Mouse (Mus musculus) liver, embryonic 14.5 days (tissue): ENCODE results near the gene Gm11639. TPM values are rescaled to one million over a fixed set of nuclear protein-coding genes. Genes with fewer than 3 reads are reported as not detected.

Experiments
- ATAC-seq: fragments of 200-750 bp; cut with Nextera tagmentation; 2 replicates; pipeline ENCODE4 v1.8.0; 2017; ENCODE audit warnings: moderate number of reproducible peaks, mild to moderate bottlenecking, moderate library complexity; ENCODE audit not compliant: insufficient read depth
- DNase-seq, 3 experiments: peaks; one replicate each; pipeline ENCODE4 v3.0.0-alpha.2; 2012 to 2013; ENCODE audit warnings: low read depth in 3 of 3, low spot score in 3 of 3
- H3K27ac ChIP-seq: fragments of 300-500 bp; sonication (generic); 2 replicates; pipeline ENCODE4 v1.5.1; 2014; ENCODE audit warnings: moderate library complexity, mild to moderate bottlenecking, control low read depth, inconsistent platforms
- H3K27me3 ChIP-seq: fragments of 300-500 bp; sonication (generic); 2 replicates; pipeline ENCODE4 v1.6.1; 2014; ENCODE audit warnings: mild to moderate bottlenecking, low read length, moderate library complexity; ENCODE audit not compliant: control insufficient read depth, insufficient read depth
- H3K36me3 ChIP-seq: fragments of 300-500 bp; sonication (generic); replicated peaks from 2 replicates; pipeline ENCODE4 v1.6.1; 2014; ENCODE audit warnings: low read depth; ENCODE audit not compliant: control insufficient read depth, insufficient read depth
- H3K4me1 ChIP-seq, 2 experiments: fragments of 200-500 bp in 1 of 2; fragments of 300-500 bp in 1 of 2; sonication (generic) in 1 of 2; replicated peaks; 2 replicates each; pipeline ENCODE4 v1.6.1; 2012 to 2014; ENCODE audit warnings: antibody characterized with exemption in 1 of 2, inconsistent platforms in 1 of 2, low read length in 1 of 2; ENCODE audit not compliant: control insufficient read depth in 2 of 2, insufficient read depth in 2 of 2
- H3K4me2 ChIP-seq: fragments of 300-500 bp; sonication (generic); 2 replicates; pipeline ENCODE4 v1.6.1; 2014; ENCODE audit warnings: low read depth, mild to moderate bottlenecking, control low read depth, moderate library complexity
- H3K4me3 ChIP-seq, 2 experiments: fragments of 200-500 bp in 1 of 2; fragments of 300-500 bp in 1 of 2; sonication (generic) in 1 of 2; 2 replicates each; pipeline ENCODE4 v1.5.1; 2012 to 2014; ENCODE audit warnings: low read depth in 2 of 2, low read length in 2 of 2, mild to moderate bottlenecking in 2 of 2, control low read depth in 1 of 2, inconsistent platforms in 1 of 2, moderate library complexity in 1 of 2; ENCODE audit not compliant: insufficient read depth in 1 of 2
- H3K9ac ChIP-seq: fragments of 300-500 bp; sonication (generic); replicated peaks from 2 replicates; pipeline ENCODE4 v1.6.1; 2014; ENCODE audit warnings: mild to moderate bottlenecking, control low read depth, moderate library complexity
- H3K9me3 ChIP-seq: fragments of 300-500 bp; sonication (generic); 2 replicates; pipeline ENCODE4 v1.6.1; 2016; ENCODE audit warnings: low read length, mixed read lengths; ENCODE audit not compliant: control insufficient read depth
- CTCF ChIP-seq: IDR thresholded peaks from 2 replicates; pipeline ENCODE4 v1.5.1; 2016; ENCODE audit warnings: antibody characterized with exemption, low read depth, control low read depth
- EP300 ChIP-seq: IDR thresholded peaks from 2 replicates; pipeline ENCODE4 v1.6.1; 2016; ENCODE audit warnings: antibody characterized with exemption, low read depth
- WGBS: fragments of 180-500 bp; shearing (Covaris S2); extraction: QIAGEN DNeasy Blood & Tissue Kit; methylation state at CpG from one replicate; pipeline ENCODE4 v1.1.7; 2014; ENCODE audit not compliant: insufficient replicate concordance; 5-methylcytosine and 5-hydroxymethylcytosine counted together
- polyA plus RNA-seq, 2 experiments: library from polyadenylated mRNA; depleted of rRNA in 1 of 2; stranded (reverse) in 1 of 2; unstranded in 1 of 2; fragments of >200 nt; fragmentation: Nextera tagmentation in 1 of 2; extraction: Ambion mirVana in 1 of 2; gene quantifications; 2 replicates each; pipeline versions ENCODE4 v1.2.1 to v1.2.3; 2012 to 2014

Gm11639 gene
- polyA plus RNA-seq (2012; rRNA removed) (0.01 and 0.02 TPM in 2 replicates), polyA plus RNA-seq (2014; fragmentation: Nextera tagmentation; extraction: Ambion mirVana) (0.04 and 0.06 TPM in 2 replicates)

- no peaks in the 10 kb centered on the region for H3K9me3 ChIP-seq
- no peak within 1 kb of the TSS for H3K4me3 ChIP-seq
- DNase-seq, result no peak
- H3K27me3 ChIP-seq, result no peaks in the 10 kb centered on the region
- peak; percentile 41; the same call in 1 of the 2 replicates for ATAC-seq
- no peak within 1 kb of the TSS for H3K27ac ChIP-seq
- H3K36me3 ChIP-seq, result no peaks in the 10 kb centered on the region
- H3K4me2 ChIP-seq, result peak within 1 kb of the TSS; percentile 31; the same call in 1 of the 2 replicates
- no peak for TF ChIP-seq EP300
- TF ChIP-seq CTCF, result no peak
- 26% methylated on average over 23 of the region's 23 CpGs for WGBS
- H3K4me1 ChIP-seq, result no peaks in the 10 kb centered on the region; a peak in 1 of 4 replicates
- H3K9ac ChIP-seq, result no peak within 1 kb of the TSS
Measured at GRCm38 (mm10) chr11:104685548-104685947, at the start of gene Gm11639. Gm11639 (plus strand) TSS chr11:104685707.

GRCm38 (mm10) chr11:104637010-104637409 lies 48.5 kb upstream of the Gm11639 start:
- no peak for DNase-seq
- H3K27me3 ChIP-seq, result no peaks in the 10 kb centered on the region
- H3K36me3 ChIP-seq, result no peaks in the 10 kb centered on the region
- no peak overlapping the region for H3K4me3 ChIP-seq
- H3K27ac ChIP-seq, result no peak overlapping the region
- H3K9me3 ChIP-seq, result no peaks in the 10 kb centered on the region
- TF ChIP-seq EP300 (no peak), CTCF (no peak)
- H3K4me1 ChIP-seq, result no peaks in the 10 kb centered on the region
- H3K9ac ChIP-seq, result no peak overlapping the region
- no peak for ATAC-seq
- H3K4me2 ChIP-seq, result no peak overlapping the region
- WGBS, result 63% methylated on average over 14 of the region's 14 CpGs

- Histone ChIP-seq H3K36me3 (no peaks in the 10 kb centered on the region), H3K9me3 (no peaks in the 10 kb centered on the region), H3K4me3 (no peak overlapping the region), H3K4me1 (no peaks in the 10 kb centered on the region), H3K9ac (no peak overlapping the region), H3K27ac (no peak overlapping the region), H3K4me2 (no peak overlapping the region), H3K27me3 (no peaks in the 10 kb centered on the region)
- TF ChIP-seq EP300, result no peak
- TF ChIP-seq CTCF, result no peak
- ATAC-seq, result no peak
- no peak for DNase-seq
- WGBS, result 61% methylated on average over 5 of the region's 5 CpGs
Measured at GRCm38 (mm10) chr11:104638006-104638405, 47.5 kb upstream of the Gm11639 start.

GRCm38 (mm10) chr11:104638906-104639305 lies 46.6 kb upstream of the Gm11639 start:
- 16% methylated on average over 2 of the region's 2 CpGs for WGBS

GRCm38 (mm10) chr11:104639634-104640033 lies 45.9 kb upstream of the Gm11639 start:
- WGBS, result 78% methylated on average over 9 of the region's 9 CpGs
- Histone ChIP-seq H3K27me3 (no peaks in the 10 kb centered on the region), H3K4me1 (no peaks in the 10 kb centered on the region), H3K9ac (no peak overlapping the region), H3K27ac (no peak overlapping the region), H3K4me3 (no peak overlapping the region), H3K4me2 (no peak overlapping the region), H3K9me3 (no peaks in the 10 kb centered on the region), H3K36me3 (no peaks in the 10 kb centered on the region)
- DNase-seq (no peak), ATAC-seq (no peak)
- TF ChIP-seq CTCF (no peak), EP300 (no peak)

More at GRCm38 (mm10) chr11:104638906-104639305, 46.6 kb upstream of the Gm11639 start:
- TF ChIP-seq EP300 (no peak), CTCF (no peak)
- Histone ChIP-seq H3K9me3 (no peaks in the 10 kb centered on the region), H3K27ac (no peak overlapping the region), H3K4me3 (no peak overlapping the region), H3K27me3 (no peaks in the 10 kb centered on the region), H3K36me3 (no peaks in the 10 kb centered on the region), H3K4me1 (no peaks in the 10 kb centered on the region), H3K4me2 (no peak overlapping the region), H3K9ac (no peak overlapping the region)
- ATAC-seq (no peak), DNase-seq (no peak)
